Mouse (Mus musculus) hematopoietic stem cell, adult 5-6 weeks (primary cell): ENCODE measurements around the gene Trove2. TPM values are rescaled to one million over a fixed set of nuclear protein-coding genes. Genes with fewer than 3 reads are reported as not detected.

ENCODE experiments used
- ATAC-seq, 2 experiments: fragments of 125-278 bp in 1 of 2; replicated peaks in 1 of 2; 2 replicates each; pipeline ENCODE4 v1.8.0; 2016 to 2017; ENCODE audit warnings: inconsistent platforms in 2 of 2, mild to moderate bottlenecking in 2 of 2, moderate number of reproducible peaks in 2 of 2, low read depth in 1 of 2, moderate TSS enrichment in 1 of 2; ENCODE audit not compliant: low FRiP score in 2 of 2, poor library complexity in 2 of 2, severe bottlenecking in 2 of 2, insufficient read depth in 1 of 2, low TSS enrichment in 1 of 2
- total RNA-seq: library from RNA; stranded (forward); fragments of 172-1452, 232-1000 nt; gene quantifications from 2 replicates; pipeline ENCODE4 v1.2.3, GENCODE M21; 2017

Gene Trove2
- total RNA-seq = 11.3 and 13.6 TPM in 2 replicates

DNA sequence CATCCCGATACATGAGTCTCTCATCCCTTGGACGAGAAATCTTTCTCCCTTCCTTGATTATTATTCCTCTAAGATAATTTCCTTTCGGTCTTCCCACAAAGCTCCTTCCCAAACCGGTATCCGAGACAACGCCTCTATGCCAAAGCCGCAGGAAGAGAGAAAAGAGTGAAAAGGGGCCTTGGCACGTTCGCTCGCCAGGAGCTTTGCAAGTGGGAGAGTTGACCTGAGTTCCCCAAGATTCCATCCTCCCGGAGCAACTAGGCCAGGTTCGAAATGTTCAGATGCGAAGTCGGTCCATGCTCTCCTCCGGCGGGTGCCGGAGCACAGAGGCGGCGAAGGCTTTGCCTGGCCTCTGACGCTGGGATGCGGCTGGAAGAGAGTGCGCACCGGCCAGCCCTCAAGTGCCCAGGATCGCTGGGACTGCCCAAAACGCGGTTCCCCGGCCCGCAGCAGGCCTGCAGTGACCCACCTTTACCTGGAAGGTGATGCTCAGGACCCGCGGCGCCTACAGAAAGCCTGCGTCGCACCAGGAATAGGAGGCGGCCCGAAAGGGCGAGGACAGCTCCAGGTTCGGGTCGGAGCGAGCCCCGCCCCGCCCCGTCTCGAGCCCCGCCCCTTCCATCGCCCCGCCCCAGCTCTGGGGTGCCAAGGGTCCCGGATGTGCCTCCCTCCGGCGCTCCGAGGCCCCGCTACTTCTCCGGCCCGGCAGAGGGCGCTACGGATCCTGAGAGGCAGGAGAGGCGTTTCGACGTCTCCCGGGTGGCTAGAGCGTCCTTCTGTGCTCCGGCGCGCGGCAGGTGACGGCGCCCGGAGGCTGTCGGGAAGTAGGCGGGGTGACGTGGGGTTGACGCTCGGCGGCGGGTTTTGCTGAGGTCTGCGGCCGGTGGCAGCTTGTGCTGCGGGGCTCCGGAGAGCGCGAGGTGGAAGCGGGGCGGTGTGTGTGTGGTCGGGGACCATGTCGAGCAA, at the start of gene Trove2, which contains the start of gene Uchl5:
Trove2 (minus strand) TSS at position 623 of the 966 bp plus-strand sequence.
Uchl5 (plus strand) TSS at position 827 of the 966 bp plus-strand sequence.
- ATAC-seq = peak; percentile 90 to 92

- ATAC-seq = no peak
Measured at GRCm38 (mm10) chr1:143822677-143823076, 45.8 kb upstream of the Trove2 start.

GRCm38 (mm10) chr1:143820096-143820877, 43.4 kb upstream of the Trove2 start:
- ATAC-seq = no peak

DNA sequence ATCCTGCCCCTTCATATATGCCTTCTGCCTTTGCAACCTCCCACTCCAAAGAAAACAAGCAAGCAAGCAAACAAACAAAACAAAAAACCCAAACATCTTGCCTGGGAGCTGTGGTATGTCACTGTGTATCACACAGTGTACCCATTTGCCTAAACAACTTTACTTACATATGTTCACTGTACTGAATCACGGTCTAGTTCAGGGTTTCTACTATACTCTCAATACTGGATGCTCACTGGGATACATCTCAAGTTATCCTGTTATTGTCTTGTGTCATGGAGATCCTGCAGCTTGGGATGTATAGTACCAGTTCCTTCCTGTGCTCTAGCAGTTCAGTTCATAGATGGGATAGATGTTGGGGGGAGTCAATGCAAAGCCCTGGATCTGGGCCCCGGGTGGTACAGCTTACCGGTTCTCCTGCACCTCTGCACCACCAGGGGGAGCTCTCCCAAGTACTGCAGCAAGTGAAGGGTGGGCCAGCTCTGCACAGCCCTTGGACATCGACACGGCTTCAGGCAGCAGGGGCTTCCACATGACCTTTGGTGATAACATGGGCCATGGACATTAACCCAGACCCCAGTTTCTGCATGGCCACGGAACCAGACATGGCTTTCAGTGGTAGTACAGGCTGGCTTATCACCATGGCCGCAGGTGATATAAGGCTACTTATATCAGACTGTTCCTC, 37.0 kb upstream of the Trove2 start:
- peak; percentile 96 to 98 for ATAC-seq

- ATAC-seq = no peak
Measured at GRCm38 (mm10) chr1:143809062-143809461, 32.2 kb upstream of the Trove2 start.

- peak; percentile 95 to 98 for ATAC-seq
Measured at GRCm38 (mm10) chr1:143803537-143803936, 26.7 kb upstream of the Trove2 start.

- ATAC-seq = peak; percentile 49 to 56; a peak in 3 of 4 replicates
Measured at GRCm38 (mm10) chr1:143788584-143789227, 11.8 kb upstream of the Trove2 start.

GRCm38 (mm10) chr1:143777558-143778218, 820 bp upstream of the Trove2 start:
- ATAC-seq = peak; percentile 47 to 53

DNA sequence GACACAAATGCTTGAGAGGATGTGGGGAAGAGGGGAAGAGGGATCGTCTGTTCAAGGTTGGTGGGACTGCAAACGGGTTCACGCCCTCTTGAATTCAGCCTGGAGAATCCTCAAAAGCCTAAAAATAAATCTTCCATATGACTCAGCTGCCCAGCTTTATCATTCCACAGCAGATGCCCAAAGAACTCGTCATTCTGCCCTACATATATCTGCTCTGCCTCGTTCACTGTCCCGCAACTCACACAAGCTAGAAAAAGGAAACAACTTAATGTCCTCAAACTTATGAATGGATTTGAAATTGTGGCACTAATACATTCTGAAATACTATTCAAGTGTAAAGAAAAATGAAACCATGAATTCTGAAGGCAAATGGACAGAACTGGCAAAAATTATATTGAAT, 3.0 kb downstream of the Trove2 start:
- ATAC-seq = no peak

- no peak for ATAC-seq
Measured at GRCm38 (mm10) chr1:143773082-143773481, 3.8 kb downstream of the Trove2 start.

- ATAC-seq = no peak
Measured at GRCm38 (mm10) chr1:143770444-143771109, 6.3 kb downstream of the Trove2 start.

- ATAC-seq = no peak; a peak in 1 of 4 replicates
Measured at GRCm38 (mm10) chr1:143766238-143766637, 10.6 kb downstream of the Trove2 start.

DNA sequence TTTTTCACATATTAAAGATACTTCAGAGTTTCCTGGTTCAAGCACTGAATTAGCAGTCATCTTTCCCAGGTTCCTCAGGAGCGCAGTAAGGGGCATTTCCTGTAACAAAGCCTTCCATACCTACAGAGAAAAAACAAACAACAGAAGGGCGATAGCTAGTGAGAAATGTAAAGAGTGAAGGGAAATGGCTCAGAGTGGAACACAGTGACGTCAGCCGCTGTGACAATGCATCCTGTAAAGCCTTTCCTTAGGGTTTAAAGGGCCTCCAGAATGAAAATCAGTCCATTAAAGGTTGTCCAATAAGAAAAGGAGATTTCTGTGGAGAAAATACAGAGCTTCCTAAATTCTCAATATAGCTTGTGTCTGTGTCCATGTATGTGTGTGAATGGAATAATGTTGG, 11.1 kb downstream of the Trove2 start:
- ATAC-seq = no peak

DNA sequence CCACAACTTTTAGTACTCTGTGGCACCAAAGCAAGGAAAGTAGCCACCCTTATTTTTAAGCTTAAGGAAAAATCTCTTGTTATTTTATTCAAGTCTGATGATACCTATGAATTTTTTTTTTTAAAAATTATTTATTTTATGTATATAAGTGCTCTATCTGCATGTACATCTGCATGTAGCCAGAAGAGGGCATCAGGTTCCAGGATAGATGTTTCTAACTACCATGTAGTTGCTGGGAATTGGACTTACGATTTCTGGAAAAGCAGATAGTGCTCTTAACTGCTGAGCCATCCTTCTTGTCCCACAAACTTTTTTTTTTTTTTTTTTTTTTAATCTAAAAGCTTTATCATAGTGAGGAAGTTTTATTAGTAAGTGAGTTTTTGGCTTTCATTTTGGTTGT, 12.4 kb downstream of the Trove2 start:
- ATAC-seq = no peak

DNA sequence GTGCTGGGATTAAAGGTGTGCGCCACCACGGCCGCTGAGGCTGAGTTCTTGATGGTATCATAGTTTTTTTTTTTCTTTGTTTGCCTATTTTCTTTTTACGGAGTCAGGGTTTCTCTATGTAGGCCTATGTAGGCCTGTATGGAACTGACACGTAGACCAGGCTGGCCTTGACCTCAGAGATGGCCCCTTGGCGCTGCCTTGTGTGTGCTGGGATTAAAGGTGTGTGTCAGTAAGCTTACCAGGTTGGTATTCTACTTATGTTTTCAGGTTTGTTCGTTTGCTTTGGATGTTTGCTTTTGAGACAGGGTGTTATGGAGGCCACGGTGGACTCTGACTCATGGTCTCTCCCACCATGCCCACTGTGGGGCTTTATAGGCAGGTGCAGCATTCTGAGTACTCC, 14.7 kb downstream of the Trove2 start:
- no peak for ATAC-seq

- ATAC-seq = no peak
Measured at GRCm38 (mm10) chr1:143745871-143746270, 31.0 kb downstream of the Trove2 start.
